Mouse (Mus musculus) embryonic facial prominence, embryonic 10.5 days (tissue): ENCODE data around the gene Slc45a1. TPM values are rescaled to one million over a fixed set of nuclear protein-coding genes. Genes with fewer than 3 reads are reported as not detected.

ENCODE experiments used
- DNase-seq: peaks from one replicate; pipeline ENCODE4 v3.0.0-alpha.2; 2017; ENCODE audit warnings: low spot score
- H3K27ac ChIP-seq: fragments of 300-500 bp; sonication (generic); replicated peaks from 2 replicates; pipeline ENCODE4 v1.5.1; 2016; ENCODE audit warnings: mild to moderate bottlenecking
- H3K27me3 ChIP-seq: fragments of 300-500 bp; sonication (generic); replicated peaks from 2 replicates; pipeline ENCODE4 v1.6.1; 2016; ENCODE audit warnings: low read depth, mild to moderate bottlenecking; ENCODE audit not compliant: poor library complexity, severe bottlenecking
- H3K36me3 ChIP-seq: fragments of 300-500 bp; sonication (generic); replicated peaks from 2 replicates; pipeline ENCODE4 v1.6.1; 2016; ENCODE audit warnings: mild to moderate bottlenecking, moderate library complexity
- H3K4me1 ChIP-seq: fragments of 300-500 bp; sonication (generic); 2 replicates; pipeline ENCODE4 v1.6.1; 2016
- H3K4me3 ChIP-seq: fragments of 300-500 bp; sonication (generic); 2 replicates; pipeline ENCODE4 v1.5.1; 2016; ENCODE audit warnings: mild to moderate bottlenecking, moderate library complexity
- H3K9me3 ChIP-seq: fragments of 300-500 bp; sonication (generic); 2 replicates; pipeline ENCODE4 v1.6.1; 2016; ENCODE audit warnings: mild to moderate bottlenecking
- WGBS: fragments of 180-500 bp; shearing (Covaris S2); methylation state at CpG from one replicate; pipeline ENCODE4 v1.1.7; 2016; 5-methylcytosine and 5-hydroxymethylcytosine counted together
- polyA plus RNA-seq: library from polyadenylated mRNA; unstranded; fragments of >200 nt; fragmentation: Nextera tagmentation; extraction: Ambion mirVana; gene quantifications from 2 replicates; pipeline ENCODE4 v1.2.1, GENCODE M21; 2016

The Slc45a1 gene
- polyA plus RNA-seq, 1 experiment from 2014 or later, result 1.4 TPM

- 85% methylated on average over 5 of the region's 5 CpGs for WGBS
- Histone ChIP-seq H3K4me3 (no peak overlapping the region), H3K27ac (no peak overlapping the region), H3K36me3 (no peaks in the 10 kb centered on the region), H3K9me3 (no peaks in the 10 kb centered on the region), H3K27me3 (peaks cover 38% of the 10 kb centered on the region), H3K4me1 (peaks cover 24% of the 10 kb centered on the region)
- no peak for DNase-seq
These were observed 2.6 kb downstream of the Slc45a1 start for GRCm38 (mm10) chr4:150649327-150649726.

- Histone ChIP-seq H3K27ac (no peak overlapping the region), H3K4me1 (no peaks in the 10 kb centered on the region), H3K9me3 (no peaks in the 10 kb centered on the region), H3K36me3 (no peaks in the 10 kb centered on the region), H3K27me3 (no peaks in the 10 kb centered on the region), H3K4me3 (no peak overlapping the region)
- DNase-seq, result no peak
- 92% methylated on average over 9 of the region's 9 CpGs for WGBS
These were observed 7.7 kb downstream of the Slc45a1 start for GRCm38 (mm10) chr4:150644299-150644698.

- no peaks in the 10 kb centered on the region for H3K27me3 ChIP-seq
- H3K27ac ChIP-seq, result 0 out of 2 replicates have a peak overlapping the region, but pooled peaks have one; percentile 14
- no peaks in the 10 kb centered on the region for H3K36me3 ChIP-seq
- DNase-seq, result no peak
- peaks cover 13% of the 10 kb centered on the region for H3K4me1 ChIP-seq
- WGBS, result 87% methylated on average over 6 of the region's 6 CpGs
- no peak overlapping the region for H3K4me3 ChIP-seq
- H3K9me3 ChIP-seq, result no peaks in the 10 kb centered on the region
These were observed 15.3 kb downstream of the Slc45a1 start for GRCm38 (mm10) chr4:150636635-150637034.

- Histone ChIP-seq H3K9me3 (no peaks in the 10 kb centered on the region), H3K4me3 (no peak overlapping the region), H3K4me1 (peaks cover 13% of the 10 kb centered on the region), H3K27ac (no peak overlapping the region), H3K27me3 (no peaks in the 10 kb centered on the region), H3K36me3 (no peaks in the 10 kb centered on the region)
- 87% methylated on average over 10 of the region's 10 CpGs for WGBS
- DNase-seq, result no peak
These were observed 16.4 kb downstream of the Slc45a1 start for GRCm38 (mm10) chr4:150635568-150635967.

GRCm38 (mm10) chr4:150629266-150629665, 22.7 kb downstream of the Slc45a1 start:
- DNase-seq, result no peak
- Histone ChIP-seq H3K27me3 (no peaks in the 10 kb centered on the region), H3K4me3 (no peak overlapping the region), H3K4me1 (0 out of 2 replicates have a peak, but pooled peaks cover 2% of the 10 kb centered on the region), H3K36me3 (no peaks in the 10 kb centered on the region), H3K9me3 (no peaks in the 10 kb centered on the region), H3K27ac (no peak overlapping the region)
- WGBS, result 89% methylated on average over 11 of the region's 11 CpGs

GRCm38 (mm10) chr4:150625951-150626732, 25.8 kb downstream of the Slc45a1 start:
- peaks cover 27% of the 10 kb centered on the region for H3K36me3 ChIP-seq
- DNase-seq, result peak; percentile 69
- H3K4me3 ChIP-seq, result no peak overlapping the region
- WGBS, result 48% methylated on average over 6 of the region's 6 CpGs
- no peaks in the 10 kb centered on the region for H3K27me3 ChIP-seq
- H3K9me3 ChIP-seq, result no peaks in the 10 kb centered on the region
- 0 out of 2 replicates have a peak, but pooled peaks cover 2% of the 10 kb centered on the region for H3K4me1 ChIP-seq
- no peak overlapping the region for H3K27ac ChIP-seq

GRCm38 (mm10) chr4:150625425-150625824, 26.5 kb downstream of the Slc45a1 start:
- Histone ChIP-seq H3K4me1 (0 out of 2 replicates have a peak, but pooled peaks cover 2% of the 10 kb centered on the region), H3K36me3 (peaks cover 34% of the 10 kb centered on the region), H3K27ac (no peak overlapping the region), H3K9me3 (no peaks in the 10 kb centered on the region), H3K27me3 (no peaks in the 10 kb centered on the region), H3K4me3 (no peak overlapping the region)
- peak; percentile 65 for DNase-seq
- 62% methylated on average over 1 of the region's 1 CpGs for WGBS

GRCm38 (mm10) chr4:150624933-150625332, 27.0 kb downstream of the Slc45a1 start:
- Histone ChIP-seq H3K4me3 (no peak overlapping the region), H3K27me3 (no peaks in the 10 kb centered on the region), H3K4me1 (0 out of 2 replicates have a peak, but pooled peaks cover 2% of the 10 kb centered on the region), H3K9me3 (no peaks in the 10 kb centered on the region), H3K27ac (no peak overlapping the region), H3K36me3 (peaks cover 38% of the 10 kb centered on the region)
- no peak for DNase-seq
- 82% methylated on average over 4 of the region's 4 CpGs for WGBS

GRCm38 (mm10) chr4:150624214-150624823, 27.7 kb downstream of the Slc45a1 start:
- H3K9me3 ChIP-seq, result no peaks in the 10 kb centered on the region
- H3K4me1 ChIP-seq, result 0 out of 2 replicates have a peak, but pooled peaks cover 2% of the 10 kb centered on the region
- no peaks in the 10 kb centered on the region for H3K27me3 ChIP-seq
- H3K27ac ChIP-seq, result no peak overlapping the region
- no peak for DNase-seq
- H3K4me3 ChIP-seq, result no peak overlapping the region
- WGBS, result 76% methylated on average over 11 of the region's 11 CpGs
- peaks cover 43% of the 10 kb centered on the region for H3K36me3 ChIP-seq

- WGBS, result 92% methylated on average over 13 of the region's 13 CpGs
- no peak for DNase-seq
- Histone ChIP-seq H3K27me3 (no peaks in the 10 kb centered on the region), H3K27ac (no peak overlapping the region), H3K4me1 (0 out of 2 replicates have a peak, but pooled peaks cover 2% of the 10 kb centered on the region), H3K9me3 (no peaks in the 10 kb centered on the region), H3K36me3 (peaks cover 60% of the 10 kb centered on the region), H3K4me3 (no peak overlapping the region)
These were observed 29.3 kb downstream of the Slc45a1 start for GRCm38 (mm10) chr4:150622641-150623040.

- Histone ChIP-seq H3K4me1 (no peaks in the 10 kb centered on the region), H3K9me3 (no peaks in the 10 kb centered on the region), H3K27me3 (no peaks in the 10 kb centered on the region), H3K4me3 (no peak overlapping the region), H3K27ac (no peak overlapping the region), H3K36me3 (peaks cover 96% of the 10 kb centered on the region)
- DNase-seq, result no peak
- WGBS, result 89% methylated on average over 7 of the region's 7 CpGs
These were observed 33.0 kb downstream of the Slc45a1 start for GRCm38 (mm10) chr4:150619011-150619410.

- Histone ChIP-seq H3K4me3 (no peak overlapping the region), H3K9me3 (no peaks in the 10 kb centered on the region), H3K27ac (no peak overlapping the region), H3K4me1 (no peaks in the 10 kb centered on the region), H3K27me3 (no peaks in the 10 kb centered on the region), H3K36me3 (peaks cover 98% of the 10 kb centered on the region)
- no peak for DNase-seq
- WGBS, result 95% methylated on average over 20 of the region's 20 CpGs
These were observed 35.1 kb downstream of the Slc45a1 start for GRCm38 (mm10) chr4:150616841-150617240.

- H3K36me3 ChIP-seq, result peaks cover 98% of the 10 kb centered on the region
- no peak overlapping the region for H3K27ac ChIP-seq
- 96% methylated on average over 13 of the region's 13 CpGs for WGBS
- no peaks in the 10 kb centered on the region for H3K9me3 ChIP-seq
- no peaks in the 10 kb centered on the region for H3K27me3 ChIP-seq
- DNase-seq, result no peak
- no peaks in the 10 kb centered on the region for H3K4me1 ChIP-seq
- no peak overlapping the region for H3K4me3 ChIP-seq
These were observed 35.9 kb downstream of the Slc45a1 start for GRCm38 (mm10) chr4:150616029-150616420.
